Mouse (Mus musculus) heart, postnatal 10 days (tissue): ENCODE results near the gene Pikfyve. TPM values are rescaled to one million over a fixed set of nuclear protein-coding genes. Genes with fewer than 3 reads are reported as not detected.

Experiments
- DNase-seq, 2 experiments: peaks; one replicate each; pipeline ENCODE4 v3.0.0; 2021
- intact Hi-C: fragments of 180-260 bp; cut with DNase I; formaldehyde crosslinking; loops from one replicate; pipeline ENCODE4 v1.15.1; 2025
- total RNA-seq, 2 experiments: library from RNA; stranded (reverse); gene quantifications; 2 replicates each; pipeline ENCODE4 v1.2.3; 2021

Gene Pikfyve
- total RNA-seq: 10 to 100 TPM; 15.3 to 17.3 TPM

- peak; percentile 98 to 99 for DNase-seq
- intact Hi-C loops: loop anchor here (10.0 kb wide), 1 partner anchor 452 kb away; the partner anchor contains the start of gene Fzd5
Measured at GRCm38 (mm10) chr1:65186287-65187073, at the start of gene Pikfyve, which contains the start of gene Idh1. Gene Pikfyve, plus strand, starts transcription at chr1:65186683. Gene Idh1, minus strand, starts transcription at chr1:65186500.

- intact Hi-C loops: no loop called here
- DNase-seq: no peak
Measured at GRCm38 (mm10) chr1:65137560-65137959, 48.9 kb upstream of the Pikfyve start.

GRCm38 (mm10) chr1:65144783-65145182, 41.7 kb upstream of the Pikfyve start:
- no peak for DNase-seq
- intact Hi-C loops: no loop called here

- DNase-seq: no peak
- intact Hi-C loops: no loop called here
Measured at GRCm38 (mm10) chr1:65146601-65147000, 39.9 kb upstream of the Pikfyve start.

GRCm38 (mm10) chr1:65147326-65147725, 39.2 kb upstream of the Pikfyve start:
- intact Hi-C loops: no loop called here

GRCm38 (mm10) chr1:65147971-65148370, 38.5 kb upstream of the Pikfyve start:
- DNase-seq: no peak
- intact Hi-C loops: no loop called here

More at GRCm38 (mm10) chr1:65147326-65147725, 39.2 kb upstream of the Pikfyve start:
- DNase-seq: no peak

- intact Hi-C loops: no loop called here
- no peak for DNase-seq
Measured at GRCm38 (mm10) chr1:65154814-65155213, 31.7 kb upstream of the Pikfyve start.

- intact Hi-C loops: no loop called here
Measured at GRCm38 (mm10) chr1:65156111-65156510, 30.4 kb upstream of the Pikfyve start.

GRCm38 (mm10) chr1:65162210-65162609, 24.3 kb upstream of the Pikfyve start:
- intact Hi-C loops: no loop called here
- no peak for DNase-seq

More at GRCm38 (mm10) chr1:65156111-65156510, 30.4 kb upstream of the Pikfyve start:
- no peak for DNase-seq

GRCm38 (mm10) chr1:65167496-65167895, 19.0 kb upstream of the Pikfyve start:
- intact Hi-C loops: no loop called here
- no peak for DNase-seq

- no peak for DNase-seq
- intact Hi-C loops: no loop called here
Measured at GRCm38 (mm10) chr1:65169536-65169935, 16.9 kb upstream of the Pikfyve start.

GRCm38 (mm10) chr1:65169947-65170346, 16.5 kb upstream of the Pikfyve start:
- DNase-seq: no peak
- intact Hi-C loops: no loop called here

GRCm38 (mm10) chr1:65171579-65171978, 14.9 kb upstream of the Pikfyve start:
- DNase-seq: no peak
- intact Hi-C loops: no loop called here

GRCm38 (mm10) chr1:65173716-65174115, 12.8 kb upstream of the Pikfyve start:
- DNase-seq: no peak
- intact Hi-C loops: no loop called here

- no peak for DNase-seq
- intact Hi-C loops: no loop called here
Measured at GRCm38 (mm10) chr1:65176171-65176570, 10.3 kb upstream of the Pikfyve start.

GRCm38 (mm10) chr1:65176912-65177311, 9.6 kb upstream of the Pikfyve start:
- intact Hi-C loops: no loop called here
- DNase-seq: peak; percentile 23 to 25

GRCm38 (mm10) chr1:65177452-65177851, 9.0 kb upstream of the Pikfyve start:
- intact Hi-C loops: no loop called here
- DNase-seq: no peak

- intact Hi-C loops: loop anchor here (2.0 kb wide), 1 partner anchor 132 kb away; no protein-coding TSS in a partner anchor
- DNase-seq: peak; percentile 97 to 98
Measured at GRCm38 (mm10) chr1:65178126-65178901, 8.2 kb upstream of the Pikfyve start.

GRCm38 (mm10) chr1:65178902-65179432, 7.5 kb upstream of the Pikfyve start:
- intact Hi-C loops: loop anchor here (2.0 kb wide), 1 partner anchor 132 kb away; no protein-coding TSS in a partner anchor
- peak; percentile 98 to 99 for DNase-seq

GRCm38 (mm10) chr1:65179634-65180249, 6.7 kb upstream of the Pikfyve start:
- peak; percentile 84 to 91 for DNase-seq
- intact Hi-C loops: loop anchor here (1.0 to 10.0 kb wide), 3 partner anchors 67 to 445 kb away; partner anchors contain the start of gene Fzd5
